Mouse (Mus musculus) C2C12 (cell line): ENCODE measurements around the gene Apoa1.

Source experiments
- CTCF ChIP-seq: IDR thresholded peaks from one replicate; pipeline ENCODE4 v1.5.1; 2011; ENCODE audit not compliant: control insufficient read depth, insufficient read depth, insufficient read length
- MAX ChIP-seq: IDR thresholded peaks from one replicate; pipeline ENCODE4 v1.6.1; 2011; ENCODE audit warnings: mild to moderate bottlenecking, control low read depth
- MYOG ChIP-seq: IDR thresholded peaks from one replicate; pipeline ENCODE4 v1.6.1; 2011; ENCODE audit not compliant: control insufficient read depth, insufficient read length; ENCODE audit errors: extremely low read depth

DNA sequence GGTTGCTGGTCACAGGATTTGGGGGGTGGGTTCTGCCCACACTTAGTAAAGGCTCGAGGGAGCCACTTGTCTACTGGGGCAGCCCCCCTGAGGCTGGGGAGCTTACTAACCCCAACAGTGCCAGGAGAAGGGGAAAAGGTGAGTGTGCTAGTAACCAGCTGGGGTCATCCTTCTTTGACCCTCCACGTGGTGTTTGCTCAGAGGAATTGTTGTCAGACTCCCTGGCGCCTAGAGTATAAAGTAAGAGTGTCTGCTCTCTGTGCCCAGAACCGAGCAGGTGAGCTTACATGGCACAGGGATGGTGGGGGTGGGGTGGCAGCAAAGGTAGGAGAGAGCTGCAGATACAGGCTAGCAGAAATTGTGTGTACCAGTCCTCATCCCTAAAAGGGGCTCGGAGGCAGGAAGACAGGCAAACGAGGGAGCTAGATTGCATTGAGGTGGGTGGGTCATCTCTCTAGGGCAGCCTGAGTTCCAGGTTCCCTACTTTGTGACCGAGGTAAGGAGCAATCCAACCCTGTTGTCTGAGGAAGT is 40.0 kb downstream of the Apoa1 start, which contains the start of gene Apoa5:
- TF ChIP-seq MAX (no peak), CTCF (no peak), MYOG (no peak)
